Mouse (Mus musculus): ENCODE data around the gene Thsd4. TPM values are rescaled to one million over a fixed set of nuclear protein-coding genes. Genes with fewer than 3 reads are reported as not detected.

Gene Thsd4
- polyA plus RNA-seq, 1 experiment from 2014 or later = 20.2 TPM

GRCm38 (mm10) chr9:59951001-59951750 is 570.7 kb downstream of the Thsd4 start:
- no peaks in the 10 kb centered on the region for H3K36me3 ChIP-seq (ENCODE audit: control insufficient read depth, insufficient read depth, low read length)
- H3K27me3 ChIP-seq (replicated peaks; ENCODE audit: control insufficient read depth, insufficient read depth, low read length) = no peaks in the 10 kb centered on the region
- no peak for ATAC-seq
- no peaks in the 10 kb centered on the region for H3K9me3 ChIP-seq (ENCODE audit: control insufficient read depth, low read length)
- no peak overlapping the region for H3K9ac ChIP-seq (ENCODE audit: low read depth, low read length)
- no peak overlapping the region for H3K4me3 ChIP-seq (ENCODE audit: low read length)
- 91% methylated on average over 9 of the region's 9 CpGs for WGBS
- peak overlapping the region; percentile 35; the same call in 1 of the 2 replicates for H3K27ac ChIP-seq (ENCODE audit: low read length)
- H3K4me1 ChIP-seq (ENCODE audit: control insufficient read depth, insufficient read depth, low read length) = peaks cover 47% of the 10 kb centered on the region
- no peak overlapping the region for H3K4me2 ChIP-seq (ENCODE audit: low read depth, low read length)

- no peaks in the 10 kb centered on the region for H3K27me3 ChIP-seq (replicated peaks; ENCODE audit: control insufficient read depth, insufficient read depth, low read length)
- WGBS = 85% methylated on average over 5 of the region's 5 CpGs
- peak overlapping the region; percentile 74; the same call in 1 of the 2 replicates for H3K27ac ChIP-seq (ENCODE audit: low read length)
- H3K9me3 ChIP-seq (ENCODE audit: control insufficient read depth, low read length) = no peaks in the 10 kb centered on the region
- H3K4me1 ChIP-seq (ENCODE audit: control insufficient read depth, insufficient read depth, low read length) = peaks cover 40% of the 10 kb centered on the region
- no peak for ATAC-seq
- no peak overlapping the region for H3K9ac ChIP-seq (ENCODE audit: low read depth, low read length)
- H3K36me3 ChIP-seq (ENCODE audit: control insufficient read depth, insufficient read depth, low read length) = no peaks in the 10 kb centered on the region
- H3K4me3 ChIP-seq (ENCODE audit: low read length) = no peak overlapping the region
- H3K4me2 ChIP-seq (ENCODE audit: low read depth, low read length) = 0 out of 2 replicates have a peak overlapping the region, but pooled peaks have one; percentile 2
Observed at GRCm38 (mm10) chr9:59949981-59950380, 571.9 kb downstream of the Thsd4 start.

GRCm38 (mm10) chr9:59949511-59949910 is 572.3 kb downstream of the Thsd4 start:
- Histone ChIP-seq H3K27ac (ENCODE audit: low read length) (peak overlapping the region; percentile 74), H3K9me3 (ENCODE audit: control insufficient read depth, low read length) (no peaks in the 10 kb centered on the region), H3K4me1 (ENCODE audit: control insufficient read depth, insufficient read depth, low read length) (peaks cover 40% of the 10 kb centered on the region), H3K9ac (ENCODE audit: low read depth, low read length) (0 out of 2 replicates have a peak overlapping the region, but pooled peaks have one; percentile 34), H3K4me3 (ENCODE audit: low read length) (no peak overlapping the region), H3K36me3 (ENCODE audit: control insufficient read depth, insufficient read depth, low read length) (no peaks in the 10 kb centered on the region), H3K27me3 (replicated peaks; ENCODE audit: control insufficient read depth, insufficient read depth, low read length) (no peaks in the 10 kb centered on the region), H3K4me2 (ENCODE audit: low read depth, low read length) (0 out of 2 replicates have a peak overlapping the region, but pooled peaks have one; percentile 2)
- WGBS = 76% methylated on average over 6 of the region's 6 CpGs
- ATAC-seq = no peak

GRCm38 (mm10) chr9:59948691-59949250 is 573.1 kb downstream of the Thsd4 start:
- peak overlapping the region; percentile 34 for H3K4me2 ChIP-seq (ENCODE audit: low read depth, low read length)
- H3K27me3 ChIP-seq (replicated peaks; ENCODE audit: control insufficient read depth, insufficient read depth, low read length) = no peaks in the 10 kb centered on the region
- 84% methylated on average over 17 of the region's 17 CpGs for WGBS
- H3K27ac ChIP-seq (ENCODE audit: low read length) = peak overlapping the region; percentile 74
- no peak for ATAC-seq
- H3K4me1 ChIP-seq (ENCODE audit: control insufficient read depth, insufficient read depth, low read length) = peaks cover 38% of the 10 kb centered on the region
- H3K9me3 ChIP-seq (ENCODE audit: control insufficient read depth, low read length) = no peaks in the 10 kb centered on the region
- H3K4me3 ChIP-seq (ENCODE audit: low read length) = peak overlapping the region; percentile 22
- no peaks in the 10 kb centered on the region for H3K36me3 ChIP-seq (ENCODE audit: control insufficient read depth, insufficient read depth, low read length)
- H3K9ac ChIP-seq (ENCODE audit: low read depth, low read length) = peak overlapping the region; percentile 41; the same call in 1 of the 2 replicates

GRCm38 (mm10) chr9:59948226-59948625 is 573.6 kb downstream of the Thsd4 start:
- Histone ChIP-seq H3K9me3 (ENCODE audit: control insufficient read depth, low read length) (no peaks in the 10 kb centered on the region), H3K27me3 (replicated peaks; ENCODE audit: control insufficient read depth, insufficient read depth, low read length) (no peaks in the 10 kb centered on the region), H3K4me2 (ENCODE audit: low read depth, low read length) (peak overlapping the region; percentile 34), H3K36me3 (ENCODE audit: control insufficient read depth, insufficient read depth, low read length) (no peaks in the 10 kb centered on the region), H3K27ac (ENCODE audit: low read length) (peak overlapping the region; percentile 74), H3K4me1 (ENCODE audit: control insufficient read depth, insufficient read depth, low read length) (peaks cover 37% of the 10 kb centered on the region), H3K4me3 (ENCODE audit: low read length) (peak overlapping the region; percentile 22), H3K9ac (ENCODE audit: low read depth, low read length) (peak overlapping the region; percentile 34)
- WGBS = 50% methylated on average over 8 of the region's 8 CpGs
- ATAC-seq = no peak

GRCm38 (mm10) chr9:59947271-59947670 is 574.6 kb downstream of the Thsd4 start:
- 85% methylated on average over 8 of the region's 8 CpGs for WGBS
- Histone ChIP-seq H3K9ac (ENCODE audit: low read depth, low read length) (peak overlapping the region; percentile 34; the same call in 1 of the 2 replicates), H3K36me3 (ENCODE audit: control insufficient read depth, insufficient read depth, low read length) (no peaks in the 10 kb centered on the region), H3K27me3 (replicated peaks; ENCODE audit: control insufficient read depth, insufficient read depth, low read length) (no peaks in the 10 kb centered on the region), H3K4me3 (ENCODE audit: low read length) (peak overlapping the region; percentile 22), H3K4me1 (ENCODE audit: control insufficient read depth, insufficient read depth, low read length) (peaks cover 31% of the 10 kb centered on the region), H3K27ac (ENCODE audit: low read length) (peak overlapping the region; percentile 62; the same call in 1 of the 2 replicates), H3K4me2 (ENCODE audit: low read depth, low read length) (peak overlapping the region; percentile 34), H3K9me3 (ENCODE audit: control insufficient read depth, low read length) (no peaks in the 10 kb centered on the region)
- no peak for ATAC-seq

GRCm38 (mm10) chr9:59945241-59945640 is 576.6 kb downstream of the Thsd4 start:
- WGBS = 74% methylated on average over 3 of the region's 3 CpGs
- Histone ChIP-seq H3K27ac (ENCODE audit: low read length) (no peak overlapping the region), H3K27me3 (replicated peaks; ENCODE audit: control insufficient read depth, insufficient read depth, low read length) (no peaks in the 10 kb centered on the region), H3K36me3 (ENCODE audit: control insufficient read depth, insufficient read depth, low read length) (no peaks in the 10 kb centered on the region), H3K4me2 (ENCODE audit: low read depth, low read length) (no peak overlapping the region), H3K4me1 (ENCODE audit: control insufficient read depth, insufficient read depth, low read length) (peaks cover 28% of the 10 kb centered on the region), H3K4me3 (ENCODE audit: low read length) (no peak overlapping the region), H3K9me3 (ENCODE audit: control insufficient read depth, low read length) (no peaks in the 10 kb centered on the region), H3K9ac (ENCODE audit: low read depth, low read length) (no peak overlapping the region)
- no peak for ATAC-seq

GRCm38 (mm10) chr9:59943826-59944225 is 578.0 kb downstream of the Thsd4 start:
- H3K9me3 ChIP-seq (ENCODE audit: control insufficient read depth, low read length) = no peaks in the 10 kb centered on the region
- no peak overlapping the region for H3K27ac ChIP-seq (ENCODE audit: low read length)
- no peak overlapping the region for H3K4me3 ChIP-seq (ENCODE audit: low read length)
- H3K27me3 ChIP-seq (replicated peaks; ENCODE audit: control insufficient read depth, insufficient read depth, low read length) = no peaks in the 10 kb centered on the region
- ATAC-seq = no peak
- no peak overlapping the region for H3K4me2 ChIP-seq (ENCODE audit: low read depth, low read length)
- WGBS = 88% methylated on average over 6 of the region's 6 CpGs
- no peaks in the 10 kb centered on the region for H3K36me3 ChIP-seq (ENCODE audit: control insufficient read depth, insufficient read depth, low read length)
- H3K9ac ChIP-seq (ENCODE audit: low read depth, low read length) = no peak overlapping the region
- H3K4me1 ChIP-seq (ENCODE audit: control insufficient read depth, insufficient read depth, low read length) = peaks cover 23% of the 10 kb centered on the region

GRCm38 (mm10) chr9:59942501-59943085 is 579.3 kb downstream of the Thsd4 start:
- Histone ChIP-seq H3K9me3 (ENCODE audit: control insufficient read depth, low read length) (no peaks in the 10 kb centered on the region), H3K4me3 (ENCODE audit: low read length) (no peak overlapping the region), H3K36me3 (ENCODE audit: control insufficient read depth, insufficient read depth, low read length) (no peaks in the 10 kb centered on the region), H3K27me3 (replicated peaks; ENCODE audit: control insufficient read depth, insufficient read depth, low read length) (no peaks in the 10 kb centered on the region), H3K9ac (ENCODE audit: low read depth, low read length) (no peak overlapping the region), H3K4me2 (ENCODE audit: low read depth, low read length) (peak overlapping the region; percentile 23; the same call in 1 of the 2 replicates), H3K4me1 (ENCODE audit: control insufficient read depth, insufficient read depth, low read length) (peaks cover 17% of the 10 kb centered on the region), H3K27ac (ENCODE audit: low read length) (peak overlapping the region; percentile 61)
- 28% methylated on average over 5 of the region's 5 CpGs for WGBS
- peak; percentile 79 for ATAC-seq
